Mouse (Mus musculus): ENCODE measurements around the gene App. TPM values are rescaled to one million over a fixed set of nuclear protein-coding genes. Genes with fewer than 3 reads are reported as not detected.
A peak's percentile ranks its signal among the peaks of the same experiment; 100 is the strongest.

App gene
- total RNA-seq, 1 experiment from 2014 or later: 130 TPM

GRCm38 (mm10) chr16:85128693-85129657 lies 44.6 kb downstream of the App start:
- ATAC-seq (ENCODE audit: extremely low read depth, insufficient number of reproducible peaks, low FRiP score, poor library complexity, severe bottlenecking): no peak

DNA sequence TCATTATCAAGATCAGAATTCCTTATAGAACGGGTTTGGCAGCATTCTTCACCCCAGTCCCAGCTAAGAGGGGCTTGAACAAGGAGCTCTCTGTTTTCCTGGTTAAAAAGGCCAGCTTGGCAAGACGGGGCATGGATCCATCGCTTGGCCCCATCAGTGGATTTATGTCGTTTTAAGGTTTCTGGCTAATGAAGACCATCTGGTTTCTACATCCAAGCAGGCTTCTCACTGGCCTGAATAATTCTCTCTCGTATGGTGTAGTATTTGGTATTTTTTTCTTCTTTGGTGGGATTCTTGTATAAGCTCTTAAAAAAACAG lies 45.3 kb downstream of the App start:
- ATAC-seq (ENCODE audit: extremely low read depth, insufficient number of reproducible peaks, low FRiP score, poor library complexity, severe bottlenecking): no peak

GRCm38 (mm10) chr16:85127661-85128346 lies 45.8 kb downstream of the App start:
- ATAC-seq (ENCODE audit: extremely low read depth, insufficient number of reproducible peaks, low FRiP score, poor library complexity, severe bottlenecking): no peak

GRCm38 (mm10) chr16:85124649-85125048 lies 48.9 kb downstream of the App start:
- peak; percentile 51; the same call in 1 of the 2 replicates for ATAC-seq (ENCODE audit: extremely low read depth, insufficient number of reproducible peaks, low FRiP score, poor library complexity, severe bottlenecking)

- ATAC-seq (ENCODE audit: extremely low read depth, insufficient number of reproducible peaks, low FRiP score, poor library complexity, severe bottlenecking): no peak
Observed at GRCm38 (mm10) chr16:85121983-85122382, 51.6 kb downstream of the App start.

GRCm38 (mm10) chr16:85118916-85119315 lies 54.6 kb downstream of the App start:
- ATAC-seq (ENCODE audit: extremely low read depth, insufficient number of reproducible peaks, low FRiP score, poor library complexity, severe bottlenecking): no peak

DNA sequence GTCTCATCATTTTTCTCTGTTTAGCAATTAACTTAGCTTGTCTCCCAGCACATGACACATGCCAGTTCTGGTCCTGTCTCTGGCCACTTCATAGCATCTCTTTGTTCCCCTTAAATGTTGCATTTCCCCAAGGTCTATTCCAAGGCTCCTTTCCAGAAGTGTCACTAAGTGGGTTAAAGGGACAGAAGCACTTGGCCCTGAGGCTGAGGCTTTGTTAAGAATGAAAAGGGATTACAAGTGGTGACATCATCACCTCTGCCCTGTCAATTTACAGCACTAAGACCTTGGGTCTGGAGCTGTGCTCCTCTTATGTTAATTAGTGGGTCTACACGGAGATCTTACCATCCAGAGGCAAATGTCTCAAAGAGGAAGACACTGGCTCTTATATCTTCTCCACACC lies 56.0 kb downstream of the App start:
- no peak for ATAC-seq (ENCODE audit: extremely low read depth, insufficient number of reproducible peaks, low FRiP score, poor library complexity, severe bottlenecking)

GRCm38 (mm10) chr16:85115837-85116236 lies 57.7 kb downstream of the App start:
- ATAC-seq (ENCODE audit: extremely low read depth, insufficient number of reproducible peaks, low FRiP score, poor library complexity, severe bottlenecking): no peak

DNA sequence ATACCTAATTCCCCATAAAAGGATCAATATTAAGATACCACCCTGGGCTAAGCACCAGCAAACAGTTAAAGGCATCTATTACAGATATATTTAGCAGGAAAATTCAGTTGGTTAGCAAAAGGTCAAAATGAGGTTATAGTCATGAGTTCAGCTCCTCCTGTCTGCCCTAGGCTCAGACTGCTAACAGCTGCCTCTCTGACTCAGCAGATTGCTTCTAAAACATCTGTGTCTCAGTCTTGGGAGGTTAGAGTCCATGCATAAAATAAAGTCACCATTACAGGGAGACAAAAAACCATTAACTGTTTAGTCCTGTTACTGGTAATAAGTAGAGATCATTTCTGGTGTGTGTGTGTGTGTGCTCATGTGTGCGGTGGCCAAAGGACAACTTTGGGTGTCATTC lies 58.8 kb downstream of the App start:
- ATAC-seq (ENCODE audit: extremely low read depth, insufficient number of reproducible peaks, low FRiP score, poor library complexity, severe bottlenecking): no peak

GRCm38 (mm10) chr16:85113941-85114340 lies 59.6 kb downstream of the App start:
- ATAC-seq (ENCODE audit: extremely low read depth, insufficient number of reproducible peaks, low FRiP score, poor library complexity, severe bottlenecking): peak; percentile 67

DNA sequence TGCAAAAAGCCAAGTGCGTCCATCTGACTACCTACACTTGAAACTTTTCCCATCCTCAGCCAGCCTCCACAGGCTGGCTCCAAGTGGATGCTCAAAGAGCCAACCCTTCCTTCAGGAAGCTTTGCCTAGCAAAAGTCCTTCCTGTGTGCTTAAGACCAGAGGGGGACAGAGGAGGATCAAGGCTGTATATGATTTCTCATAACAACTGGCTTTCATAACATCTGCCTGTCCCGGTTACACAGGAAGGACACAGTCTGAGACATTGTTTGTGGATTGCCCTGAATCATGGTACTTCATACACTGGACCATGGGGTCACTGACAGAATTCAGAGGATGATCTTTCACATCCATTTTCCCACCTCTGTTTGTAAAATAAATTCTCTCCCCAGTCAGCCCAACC lies 61.3 kb downstream of the App start:
- no peak for ATAC-seq (ENCODE audit: extremely low read depth, insufficient number of reproducible peaks, low FRiP score, poor library complexity, severe bottlenecking)

DNA sequence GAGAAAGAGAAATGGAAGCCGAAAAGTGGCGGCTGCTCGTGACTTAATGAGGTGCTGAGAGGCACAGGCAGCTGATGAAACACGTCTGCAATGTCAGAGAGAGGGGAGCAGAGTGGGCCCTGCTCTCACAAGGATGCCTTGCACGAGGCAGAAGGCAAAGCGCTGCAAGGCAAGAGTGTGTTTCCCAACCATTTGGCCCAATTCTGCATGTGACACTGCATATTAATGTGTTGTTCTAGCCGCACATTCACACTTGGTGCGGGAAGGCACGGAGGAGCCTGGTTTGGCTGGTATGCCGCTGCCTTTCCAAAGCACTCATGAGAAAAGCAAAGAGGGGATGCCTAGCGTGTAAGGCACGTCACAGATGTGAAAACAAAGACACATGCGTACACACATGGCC lies 63.1 kb downstream of the App start:
- no peak for ATAC-seq (ENCODE audit: extremely low read depth, insufficient number of reproducible peaks, low FRiP score, poor library complexity, severe bottlenecking)

- no peak for ATAC-seq (ENCODE audit: extremely low read depth, insufficient number of reproducible peaks, low FRiP score, poor library complexity, severe bottlenecking)
Observed at GRCm38 (mm10) chr16:85108486-85108885, 65.1 kb downstream of the App start.

DNA sequence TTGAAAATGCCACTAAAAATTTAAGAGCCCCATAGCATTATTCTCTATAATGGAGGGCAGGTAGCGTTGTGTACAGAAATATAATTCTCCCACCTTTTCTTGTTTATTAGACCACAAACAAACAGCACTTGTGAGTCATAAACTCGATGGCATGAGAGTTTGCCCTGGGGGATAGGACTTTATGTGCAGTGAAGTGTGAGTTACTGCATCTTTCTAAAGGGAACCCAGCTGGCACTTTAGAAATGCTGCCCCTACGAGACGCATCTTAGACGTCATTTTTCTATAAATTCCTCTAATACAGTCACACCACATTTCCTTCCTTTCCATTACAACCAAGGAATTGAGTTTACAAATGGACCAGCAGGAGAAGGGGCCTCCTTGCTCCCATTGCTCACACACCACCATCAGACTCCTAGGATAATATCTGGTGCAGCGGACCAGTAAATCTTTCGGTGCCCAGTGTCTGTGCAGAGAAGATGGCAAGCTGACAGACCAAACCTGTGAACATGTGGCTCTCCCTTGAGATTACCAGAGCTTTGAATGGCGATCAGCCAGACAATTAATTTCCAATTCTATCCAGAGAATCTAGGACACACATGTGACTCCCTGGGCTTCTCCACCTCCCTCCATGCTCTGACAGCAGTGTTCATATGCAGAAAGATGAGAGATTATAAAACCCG lies 66.8 kb downstream of the App start:
- ATAC-seq (ENCODE audit: extremely low read depth, insufficient number of reproducible peaks, low FRiP score, poor library complexity, severe bottlenecking): no peak

DNA sequence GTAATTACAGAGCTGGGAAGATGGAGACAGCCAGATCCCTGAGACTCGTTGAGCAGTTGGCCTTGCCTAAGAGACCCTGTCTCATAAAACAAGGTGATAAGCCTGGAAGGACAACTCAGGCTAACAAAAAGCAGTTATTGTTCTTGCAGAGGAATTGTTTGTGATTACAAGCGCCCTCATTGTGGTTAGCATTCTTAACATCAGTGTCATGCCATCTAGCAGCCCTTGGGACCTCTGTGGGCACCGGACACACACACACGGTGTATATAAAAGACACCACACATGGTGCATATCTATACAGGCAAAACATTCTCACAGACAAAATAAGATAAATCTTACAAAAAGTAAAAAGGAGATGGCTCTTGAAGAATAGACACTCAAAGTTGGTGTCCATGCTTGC lies 68.0 kb downstream of the App start:
- no peak for ATAC-seq (ENCODE audit: extremely low read depth, insufficient number of reproducible peaks, low FRiP score, poor library complexity, severe bottlenecking)

GRCm38 (mm10) chr16:85103116-85103787 lies 70.3 kb downstream of the App start:
- no peak for ATAC-seq (ENCODE audit: extremely low read depth, insufficient number of reproducible peaks, low FRiP score, poor library complexity, severe bottlenecking)

- no peak for ATAC-seq (ENCODE audit: extremely low read depth, insufficient number of reproducible peaks, low FRiP score, poor library complexity, severe bottlenecking)
Observed at GRCm38 (mm10) chr16:85101544-85101943, 72.0 kb downstream of the App start.

GRCm38 (mm10) chr16:85100806-85101205 lies 72.8 kb downstream of the App start:
- ATAC-seq (ENCODE audit: extremely low read depth, insufficient number of reproducible peaks, low FRiP score, poor library complexity, severe bottlenecking): no peak

DNA sequence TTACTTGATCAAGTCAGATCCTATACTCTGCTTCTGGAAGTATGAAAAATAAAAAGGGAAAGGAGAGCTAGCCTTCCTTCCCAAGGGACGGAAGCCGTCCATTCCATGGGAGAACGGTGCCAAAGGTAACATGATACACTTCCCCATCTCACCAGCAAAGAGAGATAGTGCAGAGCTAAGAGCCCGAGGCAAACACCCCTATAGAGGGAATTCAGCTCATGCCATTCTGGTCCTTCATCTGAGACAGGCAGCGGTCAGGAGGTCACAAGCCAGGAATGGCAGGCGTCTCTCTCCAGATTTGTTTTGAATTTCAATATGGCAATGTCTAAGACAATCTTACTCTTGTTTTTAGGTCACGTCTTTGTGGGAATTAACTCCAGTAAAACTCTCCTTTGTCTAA lies 74.1 kb downstream of the App start:
- no peak for ATAC-seq (ENCODE audit: extremely low read depth, insufficient number of reproducible peaks, low FRiP score, poor library complexity, severe bottlenecking)
